Mouse (Mus musculus): Measurements from ENCODE around the gene Ccr7.

DNA sequence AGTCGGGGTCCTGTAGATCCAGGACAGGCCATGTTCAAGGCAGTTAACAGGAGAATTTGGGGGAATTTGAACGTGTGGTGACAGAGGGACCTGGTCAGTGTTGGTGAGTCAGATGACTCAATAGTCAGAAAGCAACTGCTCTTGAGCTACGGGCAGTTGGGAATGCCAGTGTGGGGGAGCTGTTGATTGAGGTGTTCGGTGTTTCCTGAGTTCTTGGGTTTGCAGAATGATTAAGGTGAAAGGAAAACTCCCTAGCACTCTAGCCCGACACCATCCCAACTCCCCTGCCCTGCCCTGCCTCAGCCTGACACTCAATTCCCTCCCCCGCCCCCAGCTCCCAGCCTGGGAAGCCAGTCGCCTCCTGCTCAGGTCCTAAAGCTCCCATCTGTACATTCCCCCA, 4.0 kb downstream of the Ccr7 start:
- TF ChIP-seq MAFK (IDR thresholded peaks at IDR 0.05; ENCODE audit: insufficient read depth, low read depth, low read length) = no peak
- TF ChIP-seq ZC3H11A (IDR thresholded peaks at IDR 0.05; ENCODE audit: borderline replicate concordance, low read depth, low read length) = no peak
- TF ChIP-seq ZNF384 (IDR thresholded peaks at IDR 0.05; ENCODE audit: low read depth, low read length) = no peak
- no peak for TF ChIP-seq CHD2 (IDR thresholded peaks at IDR 0.05; ENCODE audit: low read depth, low read length)
